Mouse (Mus musculus) frontal cortex, adult 2 months (tissue): ENCODE measurements at regions not wholly inside any gene's neighbourhood (a gene's known extent, or its start where the extent isn't known, plus 50 kb on each side); places are given as distances from the start of the nearest gene placed in this dataset.
"Not testable (repeated sequence)": the region's sequence is repeated elsewhere in the genome, so short reads cannot be mapped to it uniquely, and the experiment has no call there.

Experiments
- DNase-seq, 2 experiments: peaks; one replicate each; pipeline ENCODE4 v3.0.0; 2022; ENCODE audit warnings: low spot score in 1 of 2; ENCODE audit errors: extremely low spot score in 1 of 2

DNA sequence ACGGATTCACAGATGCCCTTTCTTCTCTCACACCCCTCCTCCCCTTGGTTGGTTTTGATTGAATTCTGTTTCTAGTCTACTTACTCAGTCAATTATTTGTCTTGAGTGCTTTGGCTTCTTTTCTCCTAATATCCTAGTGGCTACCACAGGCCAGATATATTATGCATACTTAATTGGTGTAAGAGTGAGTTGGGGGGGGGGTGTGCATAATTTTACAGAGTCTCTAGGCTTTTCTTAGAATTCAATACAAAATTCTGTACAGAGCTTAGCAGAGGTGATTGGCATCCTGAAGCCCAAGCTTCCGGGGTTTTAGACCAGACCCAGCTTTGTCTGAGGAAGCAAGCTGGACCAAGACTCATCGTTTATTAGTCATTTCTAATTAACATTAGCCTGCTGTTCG lies 76.7 kb upstream of the Atxn1 start:
- DNase-seq: no peak

GRCm38 (mm10) chr13:46040062-46040461 lies 75.3 kb upstream of the Atxn1 start:
- no peak for DNase-seq

- DNase-seq: no peak
Observed at GRCm38 (mm10) chr13:46038441-46039331, 73.9 kb upstream of the Atxn1 start.

DNA sequence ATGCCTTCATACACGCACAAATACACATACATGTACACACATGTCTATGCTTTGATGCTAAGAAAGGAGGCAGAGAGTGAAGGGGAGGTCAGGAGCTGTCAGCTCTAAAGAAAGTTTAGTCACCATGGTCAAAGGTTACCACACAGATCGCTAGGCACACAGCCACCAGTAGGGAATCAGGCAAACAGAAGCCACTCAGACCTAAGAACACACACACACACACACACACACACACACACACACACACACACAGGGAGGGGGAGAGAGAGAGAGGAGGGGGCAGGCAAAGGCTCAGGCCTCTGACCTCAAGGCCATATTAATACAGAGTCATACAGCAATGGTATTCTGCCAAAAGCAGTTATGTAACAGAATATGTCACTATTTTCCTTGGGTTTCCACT lies 67.5 kb upstream of the Atxn1 start:
- DNase-seq: no peak

DNA sequence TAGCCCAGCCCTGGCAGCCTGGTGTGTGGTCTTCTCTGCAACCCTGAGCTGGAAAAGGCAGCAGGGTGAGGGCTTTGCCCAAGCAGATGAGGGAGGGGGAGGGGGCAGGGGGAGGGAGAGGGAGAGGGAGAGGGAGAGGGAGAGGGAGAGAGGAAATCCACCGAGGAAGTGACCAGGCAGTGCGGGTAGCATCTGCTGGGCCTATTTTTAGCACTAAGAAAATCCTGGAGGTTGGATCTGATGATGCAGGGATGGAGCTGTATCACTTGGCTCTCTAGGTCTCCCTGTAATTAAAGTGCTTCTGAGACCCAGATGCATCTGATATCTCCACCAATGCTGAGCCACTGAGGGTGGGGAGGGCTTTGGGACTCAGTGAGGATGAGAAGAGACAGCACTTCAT lies 61.2 kb upstream of the Atxn1 start:
- no peak for DNase-seq

DNA sequence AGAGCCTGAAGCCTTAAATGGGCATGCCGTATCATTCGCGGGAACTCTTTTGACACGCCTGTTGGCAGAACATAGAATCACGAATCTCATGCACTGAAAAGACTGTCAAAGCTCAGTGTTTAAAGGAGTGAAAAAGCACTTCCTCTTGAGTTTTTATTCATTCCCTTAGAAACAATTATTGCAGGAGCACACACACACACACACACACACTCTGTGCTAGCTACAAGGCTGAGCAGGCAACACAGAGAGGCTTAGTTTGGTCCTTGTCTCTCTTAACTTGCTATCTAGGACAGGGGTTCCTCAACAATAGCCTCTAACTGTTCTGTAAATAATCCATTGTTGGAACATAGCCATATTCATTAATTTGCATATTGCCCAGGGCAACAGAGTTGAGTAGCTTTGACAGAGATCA lies 58.8 kb upstream of the Atxn1 start:
- no peak for DNase-seq

DNA sequence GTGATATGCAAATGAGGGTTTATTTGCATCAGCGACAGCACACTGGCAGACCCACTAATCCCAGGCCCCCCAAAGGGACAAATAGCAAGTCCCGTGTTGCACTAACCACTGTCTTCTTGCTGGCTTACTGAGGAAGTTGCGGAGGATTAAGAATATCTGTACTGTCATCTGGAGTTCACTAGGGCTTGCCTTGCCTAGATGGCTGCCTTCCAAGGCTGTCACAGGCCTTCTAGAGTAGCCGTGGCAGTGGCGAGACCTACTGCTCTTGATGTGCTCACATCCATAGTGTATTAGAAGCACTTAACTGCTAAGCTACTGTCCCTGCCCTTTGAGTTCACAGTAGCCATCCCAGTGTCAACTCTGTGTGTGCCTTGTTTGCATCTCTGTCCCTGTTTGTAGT lies 58.4 kb upstream of the Atxn1 start:
- DNase-seq: no peak

GRCm38 (mm10) chr13:46020945-46021835 lies 56.4 kb upstream of the Atxn1 start:
- DNase-seq: no peak

DNA sequence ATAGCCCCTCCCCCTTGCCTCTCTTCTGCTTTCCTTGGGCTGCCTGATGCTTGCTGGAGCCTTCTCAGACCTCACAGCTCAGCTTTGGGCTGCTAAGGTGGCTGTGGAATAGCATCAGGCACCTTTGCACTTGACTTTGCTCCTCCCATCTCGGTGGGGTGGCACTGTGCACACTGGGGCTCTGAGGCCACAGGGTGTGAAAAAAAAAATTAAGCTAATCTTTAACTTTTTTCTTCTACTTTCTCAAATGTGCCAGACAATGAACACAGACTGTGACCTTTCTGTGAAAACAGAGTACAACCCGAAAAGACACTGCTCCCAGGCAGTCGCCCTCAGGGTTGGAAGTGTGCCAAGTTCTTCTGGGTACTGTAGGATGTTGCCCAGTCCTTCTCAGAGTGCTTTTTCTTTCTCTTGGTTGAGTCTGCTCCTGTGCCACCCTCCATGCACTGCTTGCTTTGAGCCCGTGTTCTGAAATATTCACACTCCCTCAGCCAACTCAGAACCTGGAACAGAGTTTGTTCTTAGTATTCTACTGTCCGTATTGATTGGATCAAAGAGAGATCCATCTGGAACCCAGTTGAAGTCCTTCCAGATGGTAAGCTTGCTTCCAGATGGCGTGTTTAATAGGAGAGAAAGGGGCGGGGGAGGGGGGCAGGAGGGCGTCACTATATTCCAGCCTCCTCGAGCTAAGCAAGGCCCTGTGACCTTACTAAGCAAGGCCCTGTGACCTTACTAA lies 54.8 kb upstream of the Atxn1 start:
- no peak for DNase-seq

- no peak for DNase-seq
Observed at GRCm38 (mm10) chr13:46018903-46019430, 54.2 kb upstream of the Atxn1 start.

- DNase-seq: no peak
Observed at GRCm38 (mm10) chr13:46017742-46018141, 52.9 kb upstream of the Atxn1 start.

GRCm38 (mm10) chr13:46017011-46017410 lies 52.2 kb upstream of the Atxn1 start:
- not testable (repeated sequence) for DNase-seq

DNA sequence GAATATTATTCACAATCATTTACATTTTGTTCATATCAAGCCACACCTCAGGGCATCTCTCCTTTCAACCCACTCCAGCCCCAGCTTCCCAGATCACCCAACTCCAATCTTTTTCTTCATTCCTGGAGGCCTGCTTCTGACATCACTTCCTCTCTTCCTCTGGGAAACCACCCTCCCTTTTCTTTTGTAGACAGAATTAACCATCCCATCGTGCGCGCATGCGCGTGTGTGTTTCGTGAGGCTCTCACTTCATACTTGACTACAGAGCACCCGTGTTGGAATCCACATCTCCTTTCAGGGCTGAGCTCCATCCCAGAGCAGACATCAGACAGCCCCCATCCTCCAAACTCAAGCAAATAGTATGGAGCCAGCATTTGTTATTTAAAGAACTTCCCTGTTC lies 50.4 kb upstream of the Atxn1 start:
- DNase-seq: no peak

- DNase-seq: no peak
Observed at GRCm38 (mm10) chr13:46014637-46015036, 49.8 kb upstream of the Atxn1 start.
